Mouse (Mus musculus) midbrain, embryonic 16.5 days (tissue): ENCODE results near the gene AB124611. TPM values are rescaled to one million over a fixed set of nuclear protein-coding genes. Genes with fewer than 3 reads are reported as not detected.
"Not testable (repeated sequence)": the region's sequence is repeated elsewhere in the genome, so short reads cannot be mapped to it uniquely, and the experiment has no call there.

Experiments used
- ATAC-seq: fragments of 200-750 bp; cut with Nextera tagmentation; 2 replicates; pipeline ENCODE4 v1.8.0; 2017; ENCODE audit warnings: moderate TSS enrichment
- H3K27ac ChIP-seq: fragments of 300-500 bp; sonication (generic); 2 replicates; pipeline ENCODE4 v1.5.1; 2014; ENCODE audit warnings: mild to moderate bottlenecking, low read length, mixed read lengths
- H3K27me3 ChIP-seq: fragments of 300-500 bp; sonication (generic); 2 replicates; pipeline ENCODE4 v1.6.1; 2014; ENCODE audit warnings: low read depth, low read length, mixed read lengths; ENCODE audit not compliant: control insufficient read depth, insufficient read depth
- H3K36me3 ChIP-seq: fragments of 300-500 bp; sonication (generic); 2 replicates; pipeline ENCODE4 v1.6.1; 2014; ENCODE audit warnings: mild to moderate bottlenecking, low read length, moderate library complexity, mixed read lengths; ENCODE audit not compliant: control insufficient read depth, insufficient read depth
- H3K4me1 ChIP-seq: fragments of 300-500 bp; sonication (generic); 2 replicates; pipeline ENCODE4 v1.6.1; 2014; ENCODE audit warnings: mild to moderate bottlenecking, low read length, mixed read lengths; ENCODE audit not compliant: control insufficient read depth, insufficient read depth
- H3K4me2 ChIP-seq: fragments of 300-500 bp; sonication (generic); 2 replicates; pipeline ENCODE4 v1.6.1; 2014; ENCODE audit warnings: mild to moderate bottlenecking, low read length, mixed read lengths
- H3K4me3 ChIP-seq: fragments of 300-500 bp; sonication (generic); 2 replicates; pipeline ENCODE4 v1.5.1; 2014; ENCODE audit warnings: low read depth, mild to moderate bottlenecking, low read length, moderate library complexity, mixed read lengths
- H3K9ac ChIP-seq: fragments of 300-500 bp; sonication (generic); 2 replicates; pipeline ENCODE4 v1.6.1; 2014; ENCODE audit warnings: low read depth, low read length, mixed read lengths
- H3K9me3 ChIP-seq: fragments of 300-500 bp; sonication (generic); replicated peaks from 2 replicates; pipeline ENCODE4 v1.6.1; 2014; ENCODE audit warnings: mild to moderate bottlenecking, low read length, mixed read lengths; ENCODE audit not compliant: control insufficient read depth, poor library complexity, severe bottlenecking
- WGBS: fragments of 180-500 bp; shearing (Covaris S2); extraction: QIAGEN DNeasy Blood & Tissue Kit; methylation state at CpG from one replicate; pipeline ENCODE4 v1.1.7; 2014; 5-methylcytosine and 5-hydroxymethylcytosine counted together
- polyA plus RNA-seq: library from polyadenylated mRNA; unstranded; fragments of >200 nt; fragmentation: Nextera tagmentation; extraction: Ambion mirVana; gene quantifications from 2 replicates; pipeline ENCODE4 v1.2.1, GENCODE M21; 2015

The AB124611 gene
- 1.8 TPM in 2 replicates for polyA plus RNA-seq

GRCm38 (mm10) chr9:21525937-21526633 lies at the start of gene AB124611:
Gene AB124611 (plus strand): TSS chr9:21526176.
- no peak within 1 kb of the TSS for H3K4me3 ChIP-seq

GRCm38 (mm10) chr9:21477707-21478106 lies 48.3 kb upstream of the AB124611 start:
- Histone ChIP-seq H3K4me2 (no peak overlapping the region), H3K9ac (no peak overlapping the region), H3K27ac (no peak overlapping the region), H3K4me3 (no peak overlapping the region), H3K27me3 (no peaks in the 10 kb centered on the region), H3K4me1 (no peaks in the 10 kb centered on the region), H3K9me3 (no peaks in the 10 kb centered on the region), H3K36me3 (peaks cover 39% of the 10 kb centered on the region)
- no peak for ATAC-seq
- WGBS, result 98% methylated on average over 6 of the region's 6 CpGs

More at GRCm38 (mm10) chr9:21525937-21526633, at the start of gene AB124611:
- Histone ChIP-seq H3K9ac (no peak within 1 kb of the TSS), H3K4me2 (no peak within 1 kb of the TSS), H3K27ac (no peak within 1 kb of the TSS), H3K4me1 (no peaks in the 10 kb centered on the region), H3K36me3 (no peaks in the 10 kb centered on the region), H3K9me3 (no peaks in the 10 kb centered on the region), H3K27me3 (no peaks in the 10 kb centered on the region)
- no peak for ATAC-seq
- 72% methylated on average over 14 of the region's 14 CpGs for WGBS

GRCm38 (mm10) chr9:21484065-21484464 lies 41.9 kb upstream of the AB124611 start:
- Histone ChIP-seq H3K9me3 (no peaks in the 10 kb centered on the region), H3K4me3 (no peak overlapping the region), H3K4me1 (no peaks in the 10 kb centered on the region), H3K4me2 (no peak overlapping the region), H3K9ac (no peak overlapping the region), H3K36me3 (peaks cover 25% of the 10 kb centered on the region), H3K27ac (no peak overlapping the region), H3K27me3 (no peaks in the 10 kb centered on the region)
- ATAC-seq, result no peak
- WGBS, result 94% methylated on average over 4 of the region's 4 CpGs

GRCm38 (mm10) chr9:21488246-21488645 lies 37.7 kb upstream of the AB124611 start:
- H3K9ac ChIP-seq, H3K4me3 ChIP-seq, H3K4me2 ChIP-seq, H3K27ac ChIP-seq, H3K9me3 ChIP-seq, H3K4me1 ChIP-seq, H3K27me3 ChIP-seq, ATAC-seq: not testable (repeated sequence)
- WGBS, result 93% methylated on average over 1 of the region's 2 CpGs
- H3K36me3 ChIP-seq, result peaks cover 29% of the 10 kb centered on the region

- Histone ChIP-seq H3K4me2 (no peak overlapping the region), H3K27ac (no peak overlapping the region), H3K36me3 (peaks cover 17% of the 10 kb centered on the region), H3K9ac (no peak overlapping the region), H3K9me3 (no peaks in the 10 kb centered on the region), H3K27me3 (no peaks in the 10 kb centered on the region), H3K4me3 (no peak overlapping the region), H3K4me1 (no peaks in the 10 kb centered on the region)
- ATAC-seq, result no peak
- WGBS, result 91% methylated on average over 9 of the region's 9 CpGs
Measured at GRCm38 (mm10) chr9:21490696-21491095, 35.3 kb upstream of the AB124611 start.

GRCm38 (mm10) chr9:21493907-21494306 lies 32.1 kb upstream of the AB124611 start:
- H3K4me2 ChIP-seq, result no peak overlapping the region
- H3K36me3 ChIP-seq, result peaks cover 13% of the 10 kb centered on the region
- no peaks in the 10 kb centered on the region for H3K4me1 ChIP-seq
- H3K27ac ChIP-seq, result no peak overlapping the region
- WGBS, result 48% methylated on average over 2 of the region's 2 CpGs
- H3K4me3 ChIP-seq, result no peak overlapping the region
- no peaks in the 10 kb centered on the region for H3K9me3 ChIP-seq
- ATAC-seq, result no peak
- no peaks in the 10 kb centered on the region for H3K27me3 ChIP-seq
- no peak overlapping the region for H3K9ac ChIP-seq

GRCm38 (mm10) chr9:21494726-21495125 lies 31.2 kb upstream of the AB124611 start:
- H3K9ac ChIP-seq, result no peak overlapping the region
- 89% methylated on average over 9 of the region's 9 CpGs for WGBS
- no peak overlapping the region for H3K4me2 ChIP-seq
- no peaks in the 10 kb centered on the region for H3K4me1 ChIP-seq
- H3K27ac ChIP-seq, result no peak overlapping the region
- no peak for ATAC-seq
- H3K36me3 ChIP-seq, result peaks cover 14% of the 10 kb centered on the region
- H3K9me3 ChIP-seq, result no peaks in the 10 kb centered on the region
- no peaks in the 10 kb centered on the region for H3K27me3 ChIP-seq
- no peak overlapping the region for H3K4me3 ChIP-seq

GRCm38 (mm10) chr9:21496308-21497049 lies 29.5 kb upstream of the AB124611 start:
- H3K9ac ChIP-seq, result no peak overlapping the region
- no peaks in the 10 kb centered on the region for H3K9me3 ChIP-seq
- 90% methylated on average over 19 of the region's 19 CpGs for WGBS
- no peak for ATAC-seq
- peaks cover 12% of the 10 kb centered on the region for H3K36me3 ChIP-seq
- no peaks in the 10 kb centered on the region for H3K27me3 ChIP-seq
- no peaks in the 10 kb centered on the region for H3K4me1 ChIP-seq
- no peak overlapping the region for H3K4me2 ChIP-seq
- H3K4me3 ChIP-seq, result no peak overlapping the region
- no peak overlapping the region for H3K27ac ChIP-seq

- ATAC-seq, result no peak
- H3K4me3 ChIP-seq, result no peak overlapping the region
- WGBS, result 93% methylated on average over 16 of the region's 16 CpGs
- no peaks in the 10 kb centered on the region for H3K27me3 ChIP-seq
- no peak overlapping the region for H3K27ac ChIP-seq
- no peaks in the 10 kb centered on the region for H3K9me3 ChIP-seq
- H3K36me3 ChIP-seq, result peaks cover 12% of the 10 kb centered on the region
- H3K9ac ChIP-seq, result no peak overlapping the region
- no peak overlapping the region for H3K4me2 ChIP-seq
- no peaks in the 10 kb centered on the region for H3K4me1 ChIP-seq
Measured at GRCm38 (mm10) chr9:21497050-21497542, 28.9 kb upstream of the AB124611 start.
